Mouse (Mus musculus) hindbrain, embryonic 13.5 days (tissue): ENCODE results near the gene Cdkn3. TPM values are rescaled to one million over a fixed set of nuclear protein-coding genes. Genes with fewer than 3 reads are reported as not detected.

Source experiments
- ATAC-seq: fragments of 200-750 bp; cut with Nextera tagmentation; 2 replicates; pipeline ENCODE4 v1.8.0; 2017; ENCODE audit warnings: moderate TSS enrichment; ENCODE audit not compliant: low FRiP score
- H3K27ac ChIP-seq: fragments of 300-500 bp; sonication (generic); 2 replicates; pipeline ENCODE4 v1.5.1; 2015; ENCODE audit warnings: inconsistent platforms, mild to moderate bottlenecking, moderate library complexity
- H3K27me3 ChIP-seq: fragments of 300-500 bp; sonication (generic); 2 replicates; pipeline ENCODE4 v1.6.1; 2015; ENCODE audit warnings: mild to moderate bottlenecking, inconsistent platforms
- H3K36me3 ChIP-seq: fragments of 300-500 bp; sonication (generic); 2 replicates; pipeline ENCODE4 v1.6.1; 2015; ENCODE audit warnings: mild to moderate bottlenecking, inconsistent platforms
- H3K4me1 ChIP-seq: fragments of 300-500 bp; sonication (generic); replicated peaks from 2 replicates; pipeline ENCODE4 v1.6.1; 2015; ENCODE audit warnings: inconsistent platforms
- H3K4me2 ChIP-seq: fragments of 300-500 bp; sonication (generic); 2 replicates; pipeline ENCODE4 v1.6.1; 2015; ENCODE audit warnings: inconsistent platforms, mild to moderate bottlenecking, moderate library complexity
- H3K4me3 ChIP-seq: fragments of 300-500 bp; sonication (generic); 2 replicates; pipeline ENCODE4 v1.5.1; 2015; ENCODE audit warnings: mild to moderate bottlenecking, inconsistent platforms
- H3K9ac ChIP-seq: fragments of 300-500 bp; sonication (generic); 2 replicates; pipeline ENCODE4 v1.6.1; 2015; ENCODE audit warnings: mild to moderate bottlenecking, inconsistent platforms
- H3K9me3 ChIP-seq: fragments of 300-500 bp; sonication (generic); 2 replicates; pipeline ENCODE4 v1.6.1; 2016; ENCODE audit warnings: inconsistent platforms
- WGBS: fragments of 180-500 bp; shearing (Covaris S2); methylation state at CpG from one replicate; pipeline ENCODE4 v1.1.7; 2015; 5-methylcytosine and 5-hydroxymethylcytosine counted together
- polyA plus RNA-seq: library from polyadenylated mRNA; unstranded; fragments of >200 nt; fragmentation: Nextera tagmentation; extraction: Ambion mirVana; gene quantifications from 2 replicates; pipeline ENCODE4 v1.2.1, GENCODE M21; 2015

The Cdkn3 gene
- polyA plus RNA-seq, 1 experiment from 2014 or later: 15.2 TPM

GRCm38 (mm10) chr14:46755851-46756250 is 4.5 kb upstream of the Cdkn3 start:
- H3K4me1 ChIP-seq: peaks cover 1% of the 10 kb centered on the region
- H3K4me2 ChIP-seq: no peak overlapping the region
- H3K27ac ChIP-seq: no peak overlapping the region
- ATAC-seq: no peak
- no peaks in the 10 kb centered on the region for H3K36me3 ChIP-seq
- peaks cover 7% of the 10 kb centered on the region; the same call in 1 of the 2 replicates for H3K9me3 ChIP-seq
- WGBS: 96% methylated on average over 8 of the region's 8 CpGs
- no peak overlapping the region for H3K9ac ChIP-seq
- H3K4me3 ChIP-seq: no peak overlapping the region
- no peaks in the 10 kb centered on the region for H3K27me3 ChIP-seq

- Histone ChIP-seq H3K4me3 (no peak overlapping the region), H3K4me1 (peaks cover 11% of the 10 kb centered on the region), H3K27ac (no peak overlapping the region), H3K9ac (no peak overlapping the region), H3K9me3 (peaks cover 7% of the 10 kb centered on the region; the same call in 1 of the 2 replicates), H3K27me3 (no peaks in the 10 kb centered on the region), H3K4me2 (no peak overlapping the region), H3K36me3 (no peaks in the 10 kb centered on the region)
- WGBS: 67% methylated on average over 9 of the region's 9 CpGs
- no peak for ATAC-seq
These were observed 2.6 kb upstream of the Cdkn3 start for GRCm38 (mm10) chr14:46757736-46758135.

- WGBS: 1% methylated on average over 7 of the region's 7 CpGs
- no peak for ATAC-seq
- no peaks in the 10 kb centered on the region for H3K36me3 ChIP-seq
- peak overlapping the region; percentile 93 for H3K4me2 ChIP-seq
- no peak overlapping the region for H3K27ac ChIP-seq
- H3K9ac ChIP-seq: no peak overlapping the region
- no peaks in the 10 kb centered on the region for H3K27me3 ChIP-seq
- peaks cover 7% of the 10 kb centered on the region; the same call in 1 of the 2 replicates for H3K9me3 ChIP-seq
- H3K4me1 ChIP-seq: peaks cover 11% of the 10 kb centered on the region
- peak overlapping the region; percentile 60 for H3K4me3 ChIP-seq
These were observed 379 bp upstream of the Cdkn3 start for GRCm38 (mm10) chr14:46759970-46760354.

- Histone ChIP-seq H3K27ac (no peak overlapping the region), H3K36me3 (no peaks in the 10 kb centered on the region), H3K4me3 (peak overlapping the region; percentile 60), H3K9ac (peak overlapping the region; percentile 79), H3K4me2 (peak overlapping the region; percentile 93), H3K27me3 (no peaks in the 10 kb centered on the region), H3K4me1 (peaks cover 11% of the 10 kb centered on the region), H3K9me3 (peaks cover 7% of the 10 kb centered on the region; the same call in 1 of the 2 replicates)
- no peak for ATAC-seq
- 46% methylated on average over 6 of the region's 6 CpGs for WGBS
These were observed 845 bp downstream of the Cdkn3 start for GRCm38 (mm10) chr14:46761186-46761585.

- Histone ChIP-seq H3K9me3 (no peaks in the 10 kb centered on the region), H3K27me3 (no peaks in the 10 kb centered on the region), H3K4me2 (no peak overlapping the region), H3K36me3 (peaks cover 41% of the 10 kb centered on the region), H3K27ac (no peak overlapping the region), H3K9ac (no peak overlapping the region), H3K4me1 (no peaks in the 10 kb centered on the region), H3K4me3 (no peak overlapping the region)
- WGBS: 86% methylated on average over 12 of the region's 12 CpGs
- no peak for ATAC-seq
These were observed 6.8 kb downstream of the Cdkn3 start for GRCm38 (mm10) chr14:46767116-46767515.

GRCm38 (mm10) chr14:46770036-46770435 is 9.7 kb downstream of the Cdkn3 start:
- H3K27me3 ChIP-seq: no peaks in the 10 kb centered on the region
- H3K9me3 ChIP-seq: no peaks in the 10 kb centered on the region
- no peak for ATAC-seq
- H3K4me3 ChIP-seq: no peak overlapping the region
- H3K4me2 ChIP-seq: no peak overlapping the region
- H3K27ac ChIP-seq: no peak overlapping the region
- no peaks in the 10 kb centered on the region for H3K4me1 ChIP-seq
- no peak overlapping the region for H3K9ac ChIP-seq
- H3K36me3 ChIP-seq: peaks cover 67% of the 10 kb centered on the region
- 89% methylated on average over 6 of the region's 6 CpGs for WGBS

GRCm38 (mm10) chr14:46778756-46779155 is 18.4 kb downstream of the Cdkn3 start:
- Histone ChIP-seq H3K27me3 (no peaks in the 10 kb centered on the region), H3K27ac (no peak overlapping the region), H3K4me2 (no peak overlapping the region), H3K9me3 (peaks cover 7% of the 10 kb centered on the region; the same call in 1 of the 2 replicates), H3K4me3 (no peak overlapping the region), H3K9ac (no peak overlapping the region), H3K36me3 (peaks cover 68% of the 10 kb centered on the region), H3K4me1 (no peaks in the 10 kb centered on the region)
- no peak for ATAC-seq
- 98% methylated on average over 9 of the region's 9 CpGs for WGBS

GRCm38 (mm10) chr14:46779217-46779616 is 18.9 kb downstream of the Cdkn3 start:
- Histone ChIP-seq H3K4me3 (no peak overlapping the region), H3K36me3 (peaks cover 63% of the 10 kb centered on the region), H3K4me2 (no peak overlapping the region), H3K9me3 (peaks cover 7% of the 10 kb centered on the region; the same call in 1 of the 2 replicates), H3K27me3 (no peaks in the 10 kb centered on the region), H3K4me1 (no peaks in the 10 kb centered on the region), H3K27ac (no peak overlapping the region), H3K9ac (no peak overlapping the region)
- 96% methylated on average over 7 of the region's 7 CpGs for WGBS
- ATAC-seq: no peak

GRCm38 (mm10) chr14:46781086-46781485 is 20.7 kb downstream of the Cdkn3 start:
- no peaks in the 10 kb centered on the region for H3K27me3 ChIP-seq
- 99% methylated on average over 7 of the region's 7 CpGs for WGBS
- no peak overlapping the region for H3K4me2 ChIP-seq
- H3K9ac ChIP-seq: no peak overlapping the region
- peaks cover 14% of the 10 kb centered on the region for H3K4me1 ChIP-seq
- H3K27ac ChIP-seq: no peak overlapping the region
- ATAC-seq: no peak
- H3K36me3 ChIP-seq: peaks cover 47% of the 10 kb centered on the region
- H3K4me3 ChIP-seq: no peak overlapping the region
- H3K9me3 ChIP-seq: peaks cover 7% of the 10 kb centered on the region; the same call in 1 of the 2 replicates

GRCm38 (mm10) chr14:46782187-46782828 is 22.0 kb downstream of the Cdkn3 start:
- Histone ChIP-seq H3K9me3 (peaks cover 7% of the 10 kb centered on the region; the same call in 1 of the 2 replicates), H3K27ac (no peak overlapping the region), H3K9ac (no peak overlapping the region), H3K4me3 (no peak overlapping the region), H3K4me1 (peaks cover 25% of the 10 kb centered on the region), H3K36me3 (peaks cover 41% of the 10 kb centered on the region), H3K27me3 (no peaks in the 10 kb centered on the region), H3K4me2 (no peak overlapping the region)
- ATAC-seq: no peak
- WGBS: 90% methylated on average over 8 of the region's 8 CpGs

- H3K9ac ChIP-seq: no peak overlapping the region
- no peak for ATAC-seq
- H3K9me3 ChIP-seq: peaks cover 7% of the 10 kb centered on the region; the same call in 1 of the 2 replicates
- peaks cover 32% of the 10 kb centered on the region for H3K36me3 ChIP-seq
- no peak overlapping the region for H3K27ac ChIP-seq
- H3K4me3 ChIP-seq: no peak overlapping the region
- 93% methylated on average over 10 of the region's 10 CpGs for WGBS
- H3K27me3 ChIP-seq: no peaks in the 10 kb centered on the region
- peaks cover 26% of the 10 kb centered on the region for H3K4me1 ChIP-seq
- no peak overlapping the region for H3K4me2 ChIP-seq
These were observed 23.1 kb downstream of the Cdkn3 start for GRCm38 (mm10) chr14:46783327-46783926.

- Histone ChIP-seq H3K27ac (no peak overlapping the region), H3K4me2 (no peak overlapping the region), H3K36me3 (peaks cover 14% of the 10 kb centered on the region), H3K9ac (no peak overlapping the region), H3K9me3 (no peaks in the 10 kb centered on the region), H3K4me3 (no peak overlapping the region), H3K27me3 (no peaks in the 10 kb centered on the region), H3K4me1 (peaks cover 29% of the 10 kb centered on the region)
- ATAC-seq: no peak
- 85% methylated on average over 5 of the region's 5 CpGs for WGBS
These were observed 24.9 kb downstream of the Cdkn3 start for GRCm38 (mm10) chr14:46785247-46785646.

- Histone ChIP-seq H3K4me3 (peak overlapping the region; percentile 89), H3K9me3 (no peaks in the 10 kb centered on the region), H3K9ac (peak overlapping the region; percentile 97), H3K27ac (peak overlapping the region; percentile 99), H3K36me3 (peaks cover 5% of the 10 kb centered on the region), H3K27me3 (no peaks in the 10 kb centered on the region), H3K4me1 (peaks cover 29% of the 10 kb centered on the region), H3K4me2 (peak overlapping the region; percentile 77)
- ATAC-seq: peak; percentile 22; the same call in 1 of the 2 replicates
- under 1% methylated on average over 11 of the region's 11 CpGs for WGBS
These were observed 27.1 kb downstream of the Cdkn3 start for GRCm38 (mm10) chr14:46787454-46787786.
